In genomic region chr7:139495791-139496190, GRCm38 (mm10) we compare ENCODE assay signal across 19 mouse cellular contexts.
DNase-seq lines count a peak whose midpoint lies in the region; ATAC-seq and TF ChIP-seq lines count a peak whose summit lies in the region.
"Had no signal": no experiment of that assay in that cellular context is flagged by ENCODE, and none has a peak within 500 bp of the region (broad histone marks: within the 10 kb centered on the region; RNA-seq: fewer than 3 reads in every experiment).

No protein-coding gene starts in this region.

- H3K36me3 ChIP-seq in embryonic facial prominence, embryonic 11.5 days (replicated peaks; ENCODE audit: control insufficient read depth, insufficient read depth, low read depth, low read length): no peaks in the 10 kb centered on the region
- no peaks in the 10 kb centered on the region for H3K36me3 ChIP-seq in embryonic facial prominence, embryonic 10.5 days (replicated peaks)
- no peaks in the 10 kb centered on the region for H3K36me3 ChIP-seq in liver, embryonic 14.5 days (replicated peaks; ENCODE audit: control insufficient read depth, insufficient read depth, low read depth)
- H3K36me3 ChIP-seq in liver, postnatal 0 days (replicated peaks; ENCODE audit: insufficient read depth, low read length): no peaks in the 10 kb centered on the region
- no peaks in the 10 kb centered on the region for H3K36me3 ChIP-seq in midbrain, embryonic 16.5 days (ENCODE audit: control insufficient read depth, insufficient read depth, low read length)
- H3K36me3 ChIP-seq: embryonic facial prominence, embryonic 15.5 days; G1E; neural tube, embryonic 12.5 days had no signal

- 0 out of 2 replicates have a peak, but pooled peaks have one; percentile 30 for ATAC-seq in embryonic facial prominence, embryonic 11.5 days (replicated peaks; ENCODE audit: insufficient number of reproducible peaks, low FRiP score, low TSS enrichment, low read depth)
- peak; percentile 51; the same call in 1 of the 2 replicates for ATAC-seq in liver, embryonic 14.5 days (ENCODE audit: insufficient read depth)
- no peak for ATAC-seq in liver, postnatal 0 days
- no peak for ATAC-seq in midbrain, embryonic 16.5 days
- ATAC-seq: CD4-positive, CD25-positive, alpha-beta regulatory T cell, adult 4 months; forebrain, embryonic 13.5 days; intestine, embryonic 16.5 days had no signal

- no peaks in the 10 kb centered on the region for H3K4me1 ChIP-seq in embryonic facial prominence, embryonic 11.5 days (ENCODE audit: control insufficient read depth, insufficient read depth, low read length)
- peaks cover 9% of the 10 kb centered on the region for H3K4me1 ChIP-seq in embryonic facial prominence, embryonic 10.5 days
- H3K4me1 ChIP-seq in liver, embryonic 14.5 days (replicated peaks; ENCODE audit: control insufficient read depth in 2 of 2, insufficient read depth in 2 of 2, low read length in 1 of 2): no peaks in the 10 kb centered on the region
- peaks cover 13% of the 10 kb centered on the region for H3K4me1 ChIP-seq in liver, postnatal 0 days (ENCODE audit: insufficient read depth)
- peaks cover 7% of the 10 kb centered on the region for H3K4me1 ChIP-seq in midbrain, embryonic 16.5 days (ENCODE audit: control insufficient read depth, insufficient read depth, low read length)
- H3K4me1 ChIP-seq: neural tube, embryonic 12.5 days had no signal

- H3K4me2 ChIP-seq in embryonic facial prominence, embryonic 11.5 days (ENCODE audit: low read depth, low read length): no peak overlapping the region
- H3K4me2 ChIP-seq in liver, embryonic 14.5 days (ENCODE audit: low read depth): no peak overlapping the region
- H3K4me2 ChIP-seq in liver, postnatal 0 days (ENCODE audit: low read depth, low read length): no peak overlapping the region
- H3K4me2 ChIP-seq in midbrain, embryonic 16.5 days (ENCODE audit: low read length): no peak overlapping the region
- H3K4me2 ChIP-seq: embryonic facial prominence, embryonic 15.5 days; forebrain, embryonic 13.5 days; hindbrain, embryonic 14.5 days; neural tube, embryonic 12.5 days had no signal

- TF ChIP-seq EP300 in liver, embryonic 14.5 days (IDR thresholded peaks at IDR 0.05; ENCODE audit: low read depth): no peak
- no peak for TF ChIP-seq EP300 in liver, postnatal 0 days (IDR thresholded peaks at IDR 0.05; ENCODE audit: low read depth)

- TF ChIP-seq CTCF in liver, embryonic 14.5 days (IDR thresholded peaks at IDR 0.05; ENCODE audit: low read depth): no peak
- TF ChIP-seq CTCF in liver, postnatal 0 days (IDR thresholded peaks at IDR 0.05; ENCODE audit: low read depth): no peak

- no peak overlapping the region for H3K27ac ChIP-seq in embryonic facial prominence, embryonic 11.5 days (replicated peaks; ENCODE audit: low read depth, low read length)
- H3K27ac ChIP-seq in embryonic facial prominence, embryonic 10.5 days (replicated peaks): no peak overlapping the region
- no peak overlapping the region for H3K27ac ChIP-seq in liver, embryonic 14.5 days
- no peak overlapping the region for H3K27ac ChIP-seq in liver, postnatal 0 days (ENCODE audit: low read depth)
- H3K27ac ChIP-seq in midbrain, embryonic 16.5 days (ENCODE audit: low read length): no peak overlapping the region
- H3K27ac ChIP-seq: embryonic facial prominence, embryonic 15.5 days; forebrain, embryonic 13.5 days; hindbrain, embryonic 14.5 days; neural tube, embryonic 12.5 days had no signal

- H3K9ac ChIP-seq in embryonic facial prominence, embryonic 11.5 days (replicated peaks; ENCODE audit: low read length): no peak overlapping the region
- no peak overlapping the region for H3K9ac ChIP-seq in liver, embryonic 14.5 days (replicated peaks)
- H3K9ac ChIP-seq in liver, postnatal 0 days (replicated peaks): no peak overlapping the region
- no peak overlapping the region for H3K9ac ChIP-seq in midbrain, embryonic 16.5 days (ENCODE audit: low read depth, low read length)
- H3K9ac ChIP-seq: embryonic facial prominence, embryonic 15.5 days; forebrain, embryonic 13.5 days; hindbrain, embryonic 14.5 days; neural tube, embryonic 12.5 days had no signal

- no peak for DNase-seq in embryonic facial prominence, embryonic 11.5 days (ENCODE audit: low spot score)
- DNase-seq in embryonic facial prominence, embryonic 10.5 days (ENCODE audit: low spot score): no peak
- DNase-seq in liver, embryonic 14.5 days (ENCODE audit: low read depth in 3 of 3, low spot score in 3 of 3): no peak
- DNase-seq in liver, postnatal 0 days: no peak
- peak; percentile 55 for DNase-seq in kidney, postnatal 14 days
- no peak for DNase-seq in adrenal gland, postnatal 36 days
- no peak for DNase-seq in adrenal gland, adult 18-20 months (ENCODE audit: low spot score in 2 of 2)
- DNase-seq: cerebellum, adult 9-10 months; heart, adult 11 months; lung, postnatal 36 days; spleen, adult 18-20 months had no signal

- 71% methylated on average over 6 of the region's 6 CpGs for WGBS in embryonic facial prominence, embryonic 11.5 days
- WGBS in embryonic facial prominence, embryonic 10.5 days: 84% methylated on average over 6 of the region's 6 CpGs
- 51% methylated on average over 6 of the region's 6 CpGs for WGBS in liver, embryonic 14.5 days (ENCODE audit: insufficient replicate concordance)
- 56% methylated on average over 6 of the region's 6 CpGs for WGBS in liver, postnatal 0 days (ENCODE audit: insufficient replicate concordance)
- WGBS in midbrain, embryonic 16.5 days: 85% methylated on average over 6 of the region's 6 CpGs

- H3K9me3 ChIP-seq in embryonic facial prominence, embryonic 11.5 days (replicated peaks; ENCODE audit: control insufficient read depth, low read length): no peaks in the 10 kb centered on the region
- no peaks in the 10 kb centered on the region for H3K9me3 ChIP-seq in embryonic facial prominence, embryonic 10.5 days
- no peaks in the 10 kb centered on the region for H3K9me3 ChIP-seq in liver, embryonic 14.5 days (ENCODE audit: control insufficient read depth, low read length)
- no peaks in the 10 kb centered on the region for H3K9me3 ChIP-seq in liver, postnatal 0 days (ENCODE audit: low read length)
- H3K9me3 ChIP-seq in midbrain, embryonic 16.5 days (replicated peaks; ENCODE audit: control insufficient read depth, low read length, poor library complexity, severe bottlenecking): no peaks in the 10 kb centered on the region
- H3K9me3 ChIP-seq: embryonic facial prominence, embryonic 15.5 days; forebrain, embryonic 13.5 days; neural tube, embryonic 12.5 days had no signal

- H3K27me3 ChIP-seq in embryonic facial prominence, embryonic 11.5 days (ENCODE audit: control insufficient read depth, insufficient read depth, low read length): no peaks in the 10 kb centered on the region
- H3K27me3 ChIP-seq in embryonic facial prominence, embryonic 10.5 days (replicated peaks; ENCODE audit: low read depth, poor library complexity, severe bottlenecking): peaks cover 53% of the 10 kb centered on the region; the same call in 1 of the 2 replicates
- no peaks in the 10 kb centered on the region for H3K27me3 ChIP-seq in liver, embryonic 14.5 days (ENCODE audit: control insufficient read depth, insufficient read depth, low read length)
- H3K27me3 ChIP-seq in liver, postnatal 0 days (ENCODE audit: insufficient read depth, low read length): no peaks in the 10 kb centered on the region
- peaks cover 50% of the 10 kb centered on the region for H3K27me3 ChIP-seq in midbrain, embryonic 16.5 days (ENCODE audit: control insufficient read depth, insufficient read depth, low read depth, low read length)
- H3K27me3 ChIP-seq: embryonic facial prominence, embryonic 15.5 days had no signal

- no peak overlapping the region for H3K4me3 ChIP-seq in embryonic facial prominence, embryonic 11.5 days (ENCODE audit: low read depth, low read length)
- no peak overlapping the region for H3K4me3 ChIP-seq in embryonic facial prominence, embryonic 10.5 days
- H3K4me3 ChIP-seq in liver, embryonic 14.5 days (ENCODE audit: insufficient read depth in 1 of 2, low read depth in 2 of 2, low read length in 2 of 2): no peak overlapping the region
- H3K4me3 ChIP-seq in liver, postnatal 0 days (ENCODE audit: low read depth, low read length): no peak overlapping the region
- H3K4me3 ChIP-seq in midbrain, embryonic 16.5 days (ENCODE audit: low read depth, low read length): no peak overlapping the region
- H3K4me3 ChIP-seq: embryonic facial prominence, embryonic 15.5 days; forebrain, embryonic 13.5 days; neural tube, embryonic 12.5 days had no signal

Comparison
In these comparisons a context has a peak if more than half of its experiments do, and no peak if none do; other contexts are left out.
1. ATAC-seq: peak in embryonic facial prominence, embryonic 11.5 days (single experiment) and liver, embryonic 14.5 days (single experiment); none in liver, postnatal 0 days (single experiment) and midbrain, embryonic 16.5 days (single experiment).